Mouse (Mus musculus): ENCODE measurements around the gene Lingo4.

The Lingo4 gene

GRCm38 (mm10) chr3:94398217-94398616, at the start of gene Lingo4:
Lingo4 (plus strand) TSS chr3:94398517.
- DNase-seq, result no peak

- DNase-seq, result peak; percentile 61
Observed at GRCm38 (mm10) chr3:94360812-94361211, 37.5 kb upstream of the Lingo4 start.

GRCm38 (mm10) chr3:94362138-94362537, 36.2 kb upstream of the Lingo4 start, which contains the start of gene C2cd4d:
C2cd4d (plus strand) TSS chr3:94362438.
- no peak for DNase-seq

GRCm38 (mm10) chr3:94363291-94364153, 34.8 kb upstream of the Lingo4 start:
- DNase-seq, result no peak

- no peak for DNase-seq
Observed at GRCm38 (mm10) chr3:94364154-94364526, 34.2 kb upstream of the Lingo4 start.

GRCm38 (mm10) chr3:94366761-94367160, 31.6 kb upstream of the Lingo4 start:
- DNase-seq, result peak; percentile 59

- DNase-seq, result no peak
Observed at GRCm38 (mm10) chr3:94367511-94367910, 30.8 kb upstream of the Lingo4 start.

- no peak for DNase-seq
Observed at GRCm38 (mm10) chr3:94368631-94369030, 29.7 kb upstream of the Lingo4 start.

GRCm38 (mm10) chr3:94369709-94370108, 28.6 kb upstream of the Lingo4 start:
- no peak for DNase-seq

- DNase-seq, result peak; percentile 63
Observed at GRCm38 (mm10) chr3:94371637-94372036, 26.7 kb upstream of the Lingo4 start.

GRCm38 (mm10) chr3:94372038-94372437, 26.3 kb upstream of the Lingo4 start:
- DNase-seq, result no peak

GRCm38 (mm10) chr3:94372641-94373040, 25.7 kb upstream of the Lingo4 start, which contains the start of gene Rorc:
Rorc (plus strand) TSS chr3:94372794.
- no peak for DNase-seq

- no peak for DNase-seq
Observed at GRCm38 (mm10) chr3:94373090-94373489, 25.2 kb upstream of the Lingo4 start.

- no peak for DNase-seq
Observed at GRCm38 (mm10) chr3:94373597-94374011, 24.7 kb upstream of the Lingo4 start.

GRCm38 (mm10) chr3:94374636-94375035, 23.7 kb upstream of the Lingo4 start:
- DNase-seq, result no peak

- no peak for DNase-seq
Observed at GRCm38 (mm10) chr3:94375146-94375545, 23.2 kb upstream of the Lingo4 start.

- no peak for DNase-seq
Observed at GRCm38 (mm10) chr3:94375861-94376260, 22.5 kb upstream of the Lingo4 start.

GRCm38 (mm10) chr3:94377028-94377923, 21.0 kb upstream of the Lingo4 start:
- DNase-seq, result no peak

- no peak for DNase-seq
Observed at GRCm38 (mm10) chr3:94379831-94380510, 18.3 kb upstream of the Lingo4 start.

GRCm38 (mm10) chr3:94382308-94382707, 16.0 kb upstream of the Lingo4 start:
- no peak for DNase-seq

- DNase-seq, result no peak
Observed at GRCm38 (mm10) chr3:94383476-94383875, 14.8 kb upstream of the Lingo4 start.

- DNase-seq, result no peak
Observed at GRCm38 (mm10) chr3:94386671-94387070, 11.6 kb upstream of the Lingo4 start.

GRCm38 (mm10) chr3:94387391-94387790, 10.9 kb upstream of the Lingo4 start:
- no peak for DNase-seq
